Mouse (Mus musculus): Measurements from ENCODE around the gene Plg.

Plg gene

DNA sequence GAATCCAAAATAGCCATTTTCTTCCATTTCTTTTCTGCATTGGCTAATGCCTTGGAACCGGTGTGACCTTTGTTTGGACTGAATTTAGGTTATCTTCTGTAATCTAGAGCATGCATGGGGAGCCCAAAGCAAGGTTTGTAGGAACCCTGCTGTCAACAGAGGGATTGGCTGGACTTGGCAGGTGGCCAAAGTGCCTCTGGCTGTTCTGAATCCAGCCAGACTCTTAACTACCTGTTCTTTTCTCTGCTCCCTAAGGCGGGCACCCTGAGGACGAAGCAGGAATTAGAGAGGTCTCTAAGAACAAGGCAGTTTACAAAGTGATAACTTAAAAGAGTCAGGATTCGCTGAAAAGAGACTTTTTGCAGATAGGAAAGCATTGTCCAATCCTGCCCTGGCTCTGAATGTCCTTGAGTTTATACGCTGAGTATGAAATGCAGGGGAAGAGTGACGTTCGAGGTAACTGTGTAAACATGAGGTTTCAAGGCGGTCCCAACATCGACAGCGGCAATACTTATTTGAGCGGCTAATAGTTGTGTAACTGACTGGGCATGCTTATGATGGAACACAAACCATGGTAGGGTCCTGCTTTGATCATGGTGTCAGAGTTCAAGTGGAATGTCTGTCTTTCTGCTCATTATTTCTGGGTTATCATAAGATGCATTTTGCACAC, 74.6 kb downstream of the Plg start:
- DNase-seq (ENCODE audit: low spot score in 2 of 2): no peak

DNA sequence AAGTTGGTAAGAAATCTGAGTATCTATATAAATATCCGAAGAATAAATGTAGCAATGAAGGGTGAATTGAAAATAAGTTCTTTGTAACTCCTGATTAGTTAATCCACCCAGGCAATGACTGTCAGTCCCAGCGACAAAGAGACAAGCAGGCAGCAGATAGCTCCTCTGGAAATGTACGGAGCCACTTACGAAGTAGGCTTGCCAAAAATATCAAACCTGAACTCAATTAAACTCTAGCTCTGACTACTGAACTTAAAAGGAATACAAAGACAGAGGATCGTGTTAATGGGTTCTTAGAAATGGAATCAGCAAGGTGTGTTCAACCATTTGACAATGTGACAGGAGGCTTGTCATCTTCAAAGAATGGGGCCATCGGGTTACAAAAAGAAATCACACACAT, 75.3 kb downstream of the Plg start:
- no peak for DNase-seq (ENCODE audit: low spot score in 2 of 2)

- DNase-seq (ENCODE audit: low spot score in 2 of 2): peak in 1 of 2 experiments; percentile 10
These were observed 76.9 kb downstream of the Plg start for GRCm38 (mm10) chr17:12455143-12455790.

- DNase-seq (ENCODE audit: low spot score in 2 of 2): no peak
These were observed 82.8 kb downstream of the Plg start for GRCm38 (mm10) chr17:12461168-12461567.

DNA sequence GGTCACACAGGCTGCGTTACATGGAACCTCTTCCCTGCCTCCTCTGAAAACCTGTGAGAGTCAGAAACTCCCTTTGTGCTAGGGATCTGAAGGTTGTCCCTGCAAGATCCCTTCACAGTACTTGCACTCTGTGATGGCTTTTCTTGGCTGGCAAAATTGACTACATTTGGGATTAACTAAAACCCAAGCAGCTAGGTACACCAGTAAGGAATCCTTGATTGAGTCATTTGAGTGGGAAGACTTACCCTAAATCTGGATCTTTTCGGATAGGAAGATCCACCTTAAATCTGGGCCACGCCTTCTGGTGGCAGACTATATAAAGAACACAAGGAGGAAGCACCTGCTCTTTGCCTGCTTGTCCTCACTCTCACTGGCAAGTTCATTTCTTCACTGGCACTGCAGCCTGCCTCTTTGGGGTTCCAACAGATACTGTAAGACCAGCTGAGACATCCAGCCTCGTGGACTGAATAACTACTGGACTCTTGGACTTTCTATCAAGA, 88.1 kb downstream of the Plg start:
- DNase-seq (ENCODE audit: low spot score in 2 of 2): no peak

DNA sequence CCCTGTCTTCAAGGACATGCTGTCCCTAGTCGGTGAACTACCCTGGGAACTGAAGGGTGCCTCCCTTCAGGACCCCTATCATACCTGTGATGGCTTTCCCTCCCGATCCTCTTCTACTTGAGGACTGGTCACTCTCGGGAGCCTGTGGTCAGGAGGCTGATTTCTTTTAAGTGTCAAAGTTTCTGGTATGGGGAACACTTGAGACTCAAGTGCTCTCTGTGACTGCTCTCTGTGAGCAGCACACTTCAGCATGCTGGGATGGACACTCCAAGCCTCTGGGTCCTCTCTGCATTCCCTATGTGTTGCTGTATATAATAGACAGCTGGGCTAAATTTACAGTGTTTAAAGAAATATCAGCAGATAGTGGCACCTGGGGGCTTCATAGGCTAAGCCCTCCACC, 89.2 kb downstream of the Plg start:
- no peak for DNase-seq (ENCODE audit: low spot score in 2 of 2)

- DNase-seq (ENCODE audit: low spot score in 2 of 2): no peak
These were observed 90.3 kb downstream of the Plg start for GRCm38 (mm10) chr17:12468745-12469144.
